Mouse (Mus musculus): ENCODE measurements around the gene Sult2b1. TPM values are rescaled to one million over a fixed set of nuclear protein-coding genes. Genes with fewer than 3 reads are reported as not detected.
A peak's percentile ranks its signal among the peaks of the same experiment; 100 is the strongest.

The Sult2b1 gene
- polyA plus RNA-seq, 1 experiment from 2014 or later: 3.7 TPM

DNA sequence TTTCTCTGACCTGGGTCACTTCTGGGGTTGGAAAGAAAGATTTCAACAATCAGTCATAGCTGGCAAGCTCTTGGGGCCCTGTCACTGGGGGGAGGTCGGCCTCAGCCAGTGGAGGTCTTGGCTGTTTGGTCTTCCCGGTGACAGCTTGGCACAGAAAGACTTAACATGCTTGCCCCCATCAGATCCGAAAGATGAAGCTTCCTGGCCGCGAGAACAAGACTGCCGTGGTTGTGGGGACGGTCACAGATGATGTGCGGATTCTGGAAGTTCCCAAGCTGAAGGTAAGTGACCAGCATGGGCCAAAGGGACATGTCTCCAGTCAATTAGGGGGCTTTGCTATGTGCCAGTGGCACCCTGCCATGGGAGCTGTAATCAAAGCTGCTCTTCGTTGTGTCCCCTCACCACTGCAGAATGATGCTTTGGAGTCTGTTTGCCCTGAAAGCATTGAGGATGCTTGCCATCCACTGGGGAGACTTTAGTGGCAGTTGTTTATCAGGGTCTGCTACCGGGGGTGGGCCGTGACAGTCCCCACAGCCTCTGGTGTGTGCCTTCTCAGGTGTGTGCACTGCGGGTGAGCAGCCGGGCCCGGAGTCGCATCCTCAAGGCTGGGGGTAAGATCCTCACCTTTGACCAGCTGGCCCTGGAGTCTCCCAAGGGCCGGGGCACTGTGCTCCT lies 64.6 kb downstream of the Sult2b1 start:
- ATAC-seq (ENCODE audit: low FRiP score, low read depth): no peak
- no peaks in the 10 kb centered on the region for H3K9me3 ChIP-seq
- no peaks in the 10 kb centered on the region for H3K27me3 ChIP-seq
- WGBS: 88% methylated on average over 16 of the region's 16 CpGs
- H3K27ac ChIP-seq: no peak overlapping the region
- peak overlapping the region; percentile 94; the same call in 1 of the 2 replicates for H3K4me3 ChIP-seq
- H3K9ac ChIP-seq: peak overlapping the region; percentile 99; the same call in 1 of the 2 replicates
- H3K4me1 ChIP-seq: peaks cover 43% of the 10 kb centered on the region
- peaks cover 59% of the 10 kb centered on the region for H3K36me3 ChIP-seq
- peak overlapping the region; percentile 87 for H3K4me2 ChIP-seq (replicated peaks)

DNA sequence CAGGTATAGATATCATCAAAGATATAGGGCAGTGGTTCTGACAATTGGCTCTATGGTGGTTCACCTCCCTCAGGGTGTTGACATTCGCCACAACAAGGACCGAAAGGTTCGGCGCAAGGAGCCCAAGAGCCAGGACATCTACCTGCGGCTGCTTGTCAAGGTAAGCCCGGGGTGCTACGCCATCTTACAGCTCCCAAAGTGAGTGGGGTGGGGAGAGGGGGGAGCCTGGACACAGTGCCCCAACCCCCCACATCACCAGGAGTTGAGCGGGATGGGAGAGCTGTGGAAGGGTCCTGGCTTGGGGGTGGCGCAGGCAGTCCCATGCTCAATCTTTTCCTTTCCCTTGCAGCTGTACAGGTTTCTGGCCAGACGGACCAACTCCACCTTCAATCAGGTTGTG lies 65.3 kb downstream of the Sult2b1 start:
- H3K4me1 ChIP-seq: peaks cover 49% of the 10 kb centered on the region
- H3K4me3 ChIP-seq: peak overlapping the region; percentile 94
- H3K27me3 ChIP-seq: no peaks in the 10 kb centered on the region
- no peak for ATAC-seq (ENCODE audit: low FRiP score, low read depth)
- H3K9me3 ChIP-seq: no peaks in the 10 kb centered on the region
- peak overlapping the region; percentile 87 for H3K4me2 ChIP-seq (replicated peaks)
- H3K27ac ChIP-seq: no peak overlapping the region
- peak overlapping the region; percentile 99 for H3K9ac ChIP-seq
- WGBS: 77% methylated on average over 10 of the region's 10 CpGs
- peaks cover 52% of the 10 kb centered on the region for H3K36me3 ChIP-seq

GRCm38 (mm10) chr7:45718331-45718730 lies 66.1 kb downstream of the Sult2b1 start:
- Histone ChIP-seq H3K4me3 (peak overlapping the region; percentile 94), H3K36me3 (peaks cover 46% of the 10 kb centered on the region), H3K9ac (peak overlapping the region; percentile 99), H3K4me2 (replicated peaks) (peak overlapping the region; percentile 87), H3K4me1 (peaks cover 52% of the 10 kb centered on the region), H3K27me3 (no peaks in the 10 kb centered on the region), H3K9me3 (no peaks in the 10 kb centered on the region), H3K27ac (peak overlapping the region; percentile 93)
- ATAC-seq (ENCODE audit: low FRiP score, low read depth): no peak
- under 1% methylated on average over 20 of the region's 20 CpGs for WGBS

DNA sequence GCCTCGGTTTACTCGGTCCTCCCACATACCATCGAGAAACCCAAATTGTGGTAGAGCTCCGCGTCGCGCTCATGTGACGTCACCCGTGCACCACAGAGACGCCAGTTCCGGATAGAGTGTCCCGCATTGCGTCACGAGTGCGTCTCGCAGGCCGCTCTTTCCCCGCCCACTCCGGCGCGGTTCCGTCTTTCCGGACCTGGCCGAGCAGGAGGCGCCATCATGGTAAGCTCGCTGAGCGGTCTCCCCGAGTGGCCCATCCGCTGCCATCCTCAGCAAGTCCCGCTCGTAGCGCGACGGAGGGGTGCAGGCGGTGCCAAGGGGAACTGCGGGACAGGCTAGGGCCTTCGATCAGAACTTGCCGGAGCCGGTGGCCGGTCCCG lies 66.6 kb downstream of the Sult2b1 start, which contains the start of gene Sphk2:
Gene Sphk2 (minus strand): TSS at position 85 of the 380 bp plus-strand sequence.
- Histone ChIP-seq H3K4me3 (peak within 1 kb of the TSS; percentile 94), H3K27ac (peak within 1 kb of the TSS; percentile 93), H3K27me3 (no peaks in the 10 kb centered on the region), H3K9me3 (no peaks in the 10 kb centered on the region), H3K4me1 (peaks cover 52% of the 10 kb centered on the region), H3K4me2 (replicated peaks) (peak within 1 kb of the TSS; percentile 94), H3K9ac (peak within 1 kb of the TSS; percentile 99), H3K36me3 (peaks cover 46% of the 10 kb centered on the region)
- WGBS: under 1% methylated on average over 41 of the region's 41 CpGs
- ATAC-seq (ENCODE audit: low FRiP score, low read depth): peak; percentile 75

GRCm38 (mm10) chr7:45716952-45717917 lies 67.2 kb downstream of the Sult2b1 start:
- H3K27ac ChIP-seq: peak overlapping the region; percentile 83
- H3K4me3 ChIP-seq: peak overlapping the region; percentile 94
- ATAC-seq (ENCODE audit: low FRiP score, low read depth): peak; percentile 42; the same call in 1 of the 2 replicates
- H3K27me3 ChIP-seq: no peaks in the 10 kb centered on the region
- H3K4me1 ChIP-seq: peaks cover 52% of the 10 kb centered on the region
- peak overlapping the region; percentile 84 for H3K9ac ChIP-seq
- H3K36me3 ChIP-seq: peaks cover 46% of the 10 kb centered on the region
- 11% methylated on average over 31 of the region's 31 CpGs for WGBS
- H3K9me3 ChIP-seq: no peaks in the 10 kb centered on the region
- H3K4me2 ChIP-seq (replicated peaks): peak overlapping the region; percentile 94

GRCm38 (mm10) chr7:45716460-45716857 lies 68.0 kb downstream of the Sult2b1 start:
- ATAC-seq (ENCODE audit: low FRiP score, low read depth): no peak
- Histone ChIP-seq H3K4me1 (peaks cover 52% of the 10 kb centered on the region), H3K9ac (peak overlapping the region; percentile 84; the same call in 1 of the 2 replicates)

DNA sequence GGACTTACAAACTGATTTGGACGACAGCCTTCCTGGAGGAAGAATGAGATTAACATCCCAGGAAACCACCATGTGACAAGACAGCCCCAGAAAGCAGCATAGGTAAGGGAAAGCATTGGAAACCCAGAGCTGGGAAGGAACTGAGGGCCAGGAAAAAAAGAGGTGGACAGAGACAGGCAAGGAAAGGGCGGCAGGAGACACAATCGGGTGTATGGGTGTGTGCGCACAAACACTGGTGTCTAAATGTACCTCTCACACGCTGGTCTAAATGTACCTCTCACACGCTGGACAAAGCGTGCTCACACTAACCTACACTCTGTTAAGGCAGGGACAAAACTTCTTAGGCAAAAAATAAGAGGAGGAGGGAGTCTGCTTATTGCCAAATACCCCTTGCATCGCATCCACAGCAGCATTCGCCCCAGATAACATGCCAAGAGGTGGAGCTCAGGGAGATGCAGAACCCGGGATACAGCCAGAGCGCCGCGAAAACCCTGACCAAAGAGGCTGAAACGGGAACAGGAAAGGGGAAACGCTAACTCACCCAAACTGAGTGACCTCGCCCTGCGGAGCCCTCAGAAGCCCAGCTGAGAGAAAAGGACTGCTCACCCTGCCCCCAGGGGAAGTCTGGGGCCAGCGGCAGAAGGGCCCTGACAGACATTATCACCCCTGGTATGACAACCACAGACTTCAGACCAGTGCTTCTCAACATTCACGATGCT lies 68.6 kb downstream of the Sult2b1 start:
- H3K27ac ChIP-seq: peak overlapping the region; percentile 52; the same call in 1 of the 2 replicates
- H3K4me1 ChIP-seq: peaks cover 49% of the 10 kb centered on the region
- peak overlapping the region; percentile 94 for H3K4me3 ChIP-seq
- peaks cover 46% of the 10 kb centered on the region for H3K36me3 ChIP-seq
- no peaks in the 10 kb centered on the region for H3K9me3 ChIP-seq
- H3K4me2 ChIP-seq (replicated peaks): peak overlapping the region; percentile 94
- H3K9ac ChIP-seq: peak overlapping the region; percentile 19; the same call in 1 of the 2 replicates
- no peaks in the 10 kb centered on the region for H3K27me3 ChIP-seq
- no peak for ATAC-seq (ENCODE audit: low FRiP score, low read depth)
- 82% methylated on average over 19 of the region's 19 CpGs for WGBS

More at GRCm38 (mm10) chr7:45716460-45716857, 68.0 kb downstream of the Sult2b1 start:
- Histone ChIP-seq H3K4me3 (peak overlapping the region; percentile 94), H3K36me3 (peaks cover 46% of the 10 kb centered on the region), H3K9me3 (no peaks in the 10 kb centered on the region), H3K4me2 (replicated peaks) (peak overlapping the region; percentile 94), H3K27ac (no peak overlapping the region), H3K27me3 (no peaks in the 10 kb centered on the region)
- 89% methylated on average over 3 of the region's 3 CpGs for WGBS

GRCm38 (mm10) chr7:45715090-45715708 lies 69.3 kb downstream of the Sult2b1 start, which contains the start of gene Rpl18:
Gene Rpl18, plus strand, starts transcription at chr7:45715457.
- 7% methylated on average over 34 of the region's 34 CpGs for WGBS
- Histone ChIP-seq H3K9ac (peak within 1 kb of the TSS; percentile 78), H3K4me3 (peak within 1 kb of the TSS; percentile 94), H3K36me3 (peaks cover 46% of the 10 kb centered on the region), H3K4me1 (peaks cover 44% of the 10 kb centered on the region), H3K27me3 (no peaks in the 10 kb centered on the region), H3K27ac (peak within 1 kb of the TSS; percentile 52; the same call in 1 of the 2 replicates), H3K4me2 (replicated peaks) (peak within 1 kb of the TSS; percentile 94), H3K9me3 (no peaks in the 10 kb centered on the region)
- peak; percentile 92 for ATAC-seq (ENCODE audit: low FRiP score, low read depth)

- H3K36me3 ChIP-seq: peaks cover 46% of the 10 kb centered on the region
- peak overlapping the region; percentile 94 for H3K4me3 ChIP-seq
- H3K4me1 ChIP-seq: peaks cover 42% of the 10 kb centered on the region
- no peaks in the 10 kb centered on the region for H3K27me3 ChIP-seq
- peak; percentile 38 for ATAC-seq (ENCODE audit: low FRiP score, low read depth)
- H3K9me3 ChIP-seq: no peaks in the 10 kb centered on the region
- WGBS: 8% methylated on average over 14 of the region's 14 CpGs
- H3K27ac ChIP-seq: peak overlapping the region; percentile 52; the same call in 1 of the 2 replicates
- peak overlapping the region; percentile 94 for H3K4me2 ChIP-seq (replicated peaks)
- H3K9ac ChIP-seq: peak overlapping the region; percentile 78
Measured at GRCm38 (mm10) chr7:45714630-45715089, 69.8 kb downstream of the Sult2b1 start.

DNA sequence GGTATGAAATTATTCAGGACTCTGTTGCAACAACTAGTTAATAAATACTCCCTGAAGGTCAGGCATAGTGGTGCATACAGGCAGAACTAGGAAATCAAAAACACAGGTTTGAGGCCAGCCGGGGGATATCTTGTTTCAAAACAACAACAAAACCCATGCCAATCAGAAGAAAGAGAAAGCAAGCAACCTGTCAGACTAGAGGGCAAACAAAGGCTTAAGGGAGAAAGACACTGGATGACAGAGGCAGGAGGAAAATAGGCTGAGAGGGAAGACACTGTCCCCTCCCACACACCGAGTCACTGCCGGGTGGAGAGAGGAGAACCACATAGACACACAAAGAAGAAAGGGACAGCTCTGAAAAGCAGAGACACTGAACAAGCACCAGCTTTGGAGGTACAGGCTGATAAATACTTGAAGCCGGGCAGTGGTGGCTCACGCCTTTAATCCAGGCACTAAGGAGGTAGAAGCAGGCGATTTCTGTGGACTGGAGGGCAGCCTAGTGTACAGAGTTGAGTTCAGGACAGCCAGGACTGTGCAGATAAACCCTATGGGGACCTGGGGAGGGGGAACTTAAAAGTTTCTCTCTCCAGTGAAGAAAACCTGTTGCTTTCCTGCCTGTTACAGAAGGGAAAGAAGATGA lies 70.5 kb downstream of the Sult2b1 start:
- peak overlapping the region; percentile 78 for H3K9ac ChIP-seq
- no peak for ATAC-seq (ENCODE audit: low FRiP score, low read depth)

More for the DNA sequence above, 70.5 kb downstream of the Sult2b1 start:
- H3K9me3 ChIP-seq: no peaks in the 10 kb centered on the region
- no peak overlapping the region for H3K27ac ChIP-seq
- no peaks in the 10 kb centered on the region for H3K27me3 ChIP-seq
- H3K4me1 ChIP-seq: peaks cover 42% of the 10 kb centered on the region
- 84% methylated on average over 6 of the region's 6 CpGs for WGBS
- H3K4me2 ChIP-seq (replicated peaks): peak overlapping the region; percentile 94
- peak overlapping the region; percentile 94 for H3K4me3 ChIP-seq
- H3K36me3 ChIP-seq: peaks cover 44% of the 10 kb centered on the region
